Mouse (Mus musculus) midbrain, embryonic 15.5 days (tissue): ENCODE measurements around the gene BC034090. TPM values are rescaled to one million over a fixed set of nuclear protein-coding genes. Genes with fewer than 3 reads are reported as not detected.
A peak's percentile ranks its signal among the peaks of the same experiment; 100 is the strongest.

Source experiments
- ATAC-seq: fragments of 200-750 bp; cut with Nextera tagmentation; replicated peaks from 2 replicates; pipeline ENCODE4 v1.8.0; 2017; ENCODE audit warnings: moderate TSS enrichment
- H3K27ac ChIP-seq: fragments of 300-500 bp; sonication (generic); 2 replicates; pipeline ENCODE4 v1.5.1; 2015; ENCODE audit warnings: mild to moderate bottlenecking, inconsistent platforms
- H3K27me3 ChIP-seq: fragments of 300-500 bp; sonication (generic); replicated peaks from 2 replicates; pipeline ENCODE4 v1.6.1; 2015; ENCODE audit warnings: inconsistent platforms
- H3K36me3 ChIP-seq: fragments of 300-500 bp; sonication (generic); replicated peaks from 2 replicates; pipeline ENCODE4 v1.6.1; 2015; ENCODE audit warnings: inconsistent platforms
- H3K4me1 ChIP-seq: fragments of 300-500 bp; sonication (generic); 2 replicates; pipeline ENCODE4 v1.6.1; 2015; ENCODE audit warnings: inconsistent platforms
- H3K4me2 ChIP-seq: fragments of 300-500 bp; sonication (generic); 2 replicates; pipeline ENCODE4 v1.6.1; 2015; ENCODE audit warnings: inconsistent platforms, mild to moderate bottlenecking, moderate library complexity
- H3K4me3 ChIP-seq: fragments of 300-500 bp; sonication (generic); 2 replicates; pipeline ENCODE4 v1.5.1; 2015; ENCODE audit warnings: mild to moderate bottlenecking, inconsistent platforms
- H3K9ac ChIP-seq: fragments of 300-500 bp; sonication (generic); 2 replicates; pipeline ENCODE4 v1.6.1; 2015; ENCODE audit warnings: mild to moderate bottlenecking, inconsistent platforms
- H3K9me3 ChIP-seq: fragments of 300-500 bp; sonication (generic); 2 replicates; pipeline ENCODE4 v1.6.1; 2016; ENCODE audit warnings: inconsistent platforms
- WGBS: fragments of 180-500 bp; shearing (Covaris S2); methylation state at CpG from one replicate; pipeline ENCODE4 v1.1.7; 2015; ENCODE audit warnings: mixed read lengths; 5-methylcytosine and 5-hydroxymethylcytosine counted together
- polyA plus RNA-seq: library from polyadenylated mRNA; unstranded; fragments of >200 nt; fragmentation: Nextera tagmentation; extraction: Ambion mirVana; gene quantifications from 2 replicates; pipeline ENCODE4 v1.2.1, GENCODE M21; 2015

BC034090 gene
- polyA plus RNA-seq, result 4.0 and 4.3 TPM in 2 replicates

DNA sequence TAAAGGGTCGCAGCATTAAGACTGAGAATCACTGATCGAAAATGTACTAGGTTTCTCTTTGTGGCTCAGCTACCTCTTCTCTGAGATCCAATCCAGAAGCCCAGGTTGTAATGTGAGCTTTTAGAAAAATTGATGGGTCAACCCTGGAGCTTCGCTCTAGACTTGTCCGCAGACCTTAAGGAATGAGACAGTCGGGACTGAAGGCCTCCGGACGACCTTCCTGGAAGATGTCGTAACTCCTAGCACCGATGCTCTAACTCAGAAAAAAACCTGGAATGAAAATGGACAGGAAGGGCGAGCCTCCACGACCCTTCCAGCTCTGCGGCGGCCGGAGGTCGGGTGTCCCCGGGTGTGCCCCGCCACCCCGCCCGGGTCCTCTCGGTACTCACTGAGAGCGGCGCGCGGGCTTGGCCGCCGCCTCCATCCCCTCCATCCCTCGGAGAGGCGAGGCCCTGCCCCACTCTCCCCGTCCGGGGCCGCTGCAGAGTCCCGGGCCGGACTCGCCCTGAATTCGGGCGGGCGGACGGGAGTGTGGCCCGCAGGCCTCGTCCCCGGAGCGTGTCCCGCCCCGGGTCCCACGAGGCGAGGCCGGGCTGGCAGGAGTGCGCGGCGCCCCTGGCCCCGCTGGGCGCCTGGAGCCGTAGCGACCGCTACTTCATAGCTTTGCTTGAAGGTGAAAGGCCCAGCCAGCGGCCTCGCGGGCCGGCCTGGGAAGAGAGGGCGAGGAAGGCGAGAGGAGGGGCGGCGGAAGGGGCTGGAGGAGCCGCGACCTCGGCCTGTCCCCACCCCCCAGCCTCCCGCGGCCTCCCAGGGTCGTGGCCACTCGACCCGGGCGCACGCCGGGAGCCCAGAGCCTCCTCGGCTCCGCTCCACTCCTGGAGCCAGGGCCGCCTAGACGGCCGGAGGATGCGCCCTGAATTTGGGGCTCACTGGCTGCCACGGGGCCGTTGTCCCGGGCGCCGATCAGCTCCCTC lies at the start of gene BC034090:
Gene BC034090 (minus strand): TSS at position 648 of the 974 bp plus-strand sequence.
- peak within 1 kb of the TSS; percentile 46 for H3K4me3 ChIP-seq
- peak; percentile 71 for ATAC-seq
- peaks cover 16% of the 10 kb centered on the region for H3K4me1 ChIP-seq
- no peaks in the 10 kb centered on the region for H3K9me3 ChIP-seq
- peak within 1 kb of the TSS; percentile 83 for H3K4me2 ChIP-seq
- H3K36me3 ChIP-seq, result no peaks in the 10 kb centered on the region
- peaks cover 3% of the 10 kb centered on the region; the same call in 1 of the 2 replicates for H3K27me3 ChIP-seq
- H3K9ac ChIP-seq, result peak within 1 kb of the TSS; percentile 55
- H3K27ac ChIP-seq, result peak within 1 kb of the TSS; percentile 39; the same call in 1 of the 2 replicates
- WGBS, result 3% methylated on average over 84 of the region's 85 CpGs

DNA sequence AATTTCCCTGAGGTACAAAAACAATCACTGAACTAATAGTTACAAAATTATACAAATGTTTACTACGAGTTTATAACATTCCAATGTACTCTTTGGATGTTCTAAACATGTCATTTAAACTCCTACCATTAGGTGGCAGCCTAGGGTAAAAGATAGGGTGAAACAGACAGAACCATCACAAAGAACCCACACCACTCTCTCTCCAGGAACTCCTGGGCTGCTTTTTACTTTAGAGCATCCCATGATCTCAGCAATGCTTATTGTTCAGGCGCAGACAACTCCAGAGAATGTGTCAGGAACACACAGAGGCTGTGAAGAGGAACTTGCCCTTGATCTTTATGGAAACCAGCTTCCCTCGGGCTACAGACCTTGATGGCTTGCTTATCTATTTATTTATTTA lies 49.2 kb upstream of the BC034090 start:
- no peak overlapping the region for H3K4me2 ChIP-seq
- H3K4me1 ChIP-seq, result no peaks in the 10 kb centered on the region
- H3K36me3 ChIP-seq, result peaks cover 11% of the 10 kb centered on the region; the same call in 1 of the 2 replicates
- H3K27me3 ChIP-seq, result no peaks in the 10 kb centered on the region
- WGBS, result 6% methylated on average over 3 of the region's 3 CpGs
- H3K9ac ChIP-seq, result no peak overlapping the region
- peak overlapping the region; percentile 36; the same call in 1 of the 2 replicates for H3K27ac ChIP-seq
- ATAC-seq, result peak; percentile 91
- no peaks in the 10 kb centered on the region for H3K9me3 ChIP-seq
- no peak overlapping the region for H3K4me3 ChIP-seq

DNA sequence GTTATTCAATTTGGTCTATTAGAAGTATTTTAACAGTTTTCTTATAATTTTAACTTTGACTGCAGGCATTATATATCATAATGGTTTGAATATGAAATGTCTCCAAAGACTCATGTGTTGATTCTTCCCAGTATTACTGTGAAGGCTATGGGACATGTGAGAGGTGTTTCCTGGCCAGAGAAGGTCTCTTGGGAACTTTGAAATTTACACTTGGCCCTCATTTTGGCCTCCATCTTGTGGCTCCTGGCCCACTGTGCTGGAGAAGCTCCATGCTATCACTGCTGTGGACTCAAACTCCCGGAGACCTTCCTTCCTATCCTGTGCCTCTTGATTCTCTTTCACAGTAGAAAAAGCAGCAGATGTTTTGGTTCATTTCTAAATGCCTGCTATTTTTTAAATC lies 45.2 kb upstream of the BC034090 start:
- Histone ChIP-seq H3K27ac (no peak overlapping the region), H3K27me3 (no peaks in the 10 kb centered on the region), H3K4me2 (no peak overlapping the region), H3K9me3 (no peaks in the 10 kb centered on the region), H3K9ac (no peak overlapping the region), H3K4me3 (no peak overlapping the region), H3K4me1 (no peaks in the 10 kb centered on the region), H3K36me3 (peaks cover 30% of the 10 kb centered on the region)
- 92% methylated on average over 1 of the region's 1 CpGs for WGBS
- ATAC-seq, result no peak

- no peaks in the 10 kb centered on the region for H3K27me3 ChIP-seq
- H3K9ac ChIP-seq, result no peak overlapping the region
- 90% methylated on average over 3 of the region's 3 CpGs for WGBS
- H3K36me3 ChIP-seq, result peaks cover 30% of the 10 kb centered on the region
- no peak for ATAC-seq
- no peaks in the 10 kb centered on the region for H3K9me3 ChIP-seq
- no peaks in the 10 kb centered on the region for H3K4me1 ChIP-seq
- no peak overlapping the region for H3K4me3 ChIP-seq
- H3K27ac ChIP-seq, result no peak overlapping the region
- H3K4me2 ChIP-seq, result no peak overlapping the region
Observed at GRCm38 (mm10) chr1:155288033-155288432, 43.8 kb upstream of the BC034090 start.

GRCm38 (mm10) chr1:155283808-155284207 lies 39.6 kb upstream of the BC034090 start:
- no peak overlapping the region for H3K27ac ChIP-seq
- no peak overlapping the region for H3K4me2 ChIP-seq
- no peaks in the 10 kb centered on the region for H3K27me3 ChIP-seq
- H3K9me3 ChIP-seq, result no peaks in the 10 kb centered on the region
- no peak overlapping the region for H3K9ac ChIP-seq
- 86% methylated on average over 7 of the region's 7 CpGs for WGBS
- H3K4me3 ChIP-seq, result no peak overlapping the region
- peaks cover 27% of the 10 kb centered on the region for H3K36me3 ChIP-seq
- no peak for ATAC-seq
- H3K4me1 ChIP-seq, result peaks cover 2% of the 10 kb centered on the region; the same call in 1 of the 2 replicates

GRCm38 (mm10) chr1:155281003-155281793 lies 37.0 kb upstream of the BC034090 start:
- Histone ChIP-seq H3K9ac (no peak overlapping the region), H3K4me2 (no peak overlapping the region), H3K4me1 (peaks cover 2% of the 10 kb centered on the region; the same call in 1 of the 2 replicates), H3K27ac (no peak overlapping the region), H3K4me3 (no peak overlapping the region), H3K36me3 (peaks cover 7% of the 10 kb centered on the region; the same call in 1 of the 2 replicates), H3K27me3 (no peaks in the 10 kb centered on the region), H3K9me3 (no peaks in the 10 kb centered on the region)
- 61% methylated on average over 18 of the region's 18 CpGs for WGBS
- peak; percentile 92 for ATAC-seq

DNA sequence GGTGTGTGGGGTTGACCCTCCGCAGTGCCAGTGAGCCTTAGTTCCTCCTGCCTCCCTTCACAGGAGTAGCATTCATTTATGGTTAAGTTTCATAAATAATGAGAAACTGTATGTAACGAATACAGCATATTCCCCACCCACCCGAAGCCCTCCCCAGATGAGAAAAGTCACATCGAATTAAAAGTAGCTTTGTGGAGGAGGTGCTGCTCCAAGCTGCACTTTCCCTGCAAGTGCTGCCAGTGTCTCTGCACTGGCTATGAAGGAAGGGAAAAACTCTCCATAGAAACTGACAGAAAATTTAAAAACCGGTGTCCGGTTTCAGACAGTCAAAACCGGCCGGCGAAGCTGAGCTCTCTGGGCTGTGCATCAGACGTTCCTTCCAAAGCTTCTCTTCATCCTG lies 36.1 kb upstream of the BC034090 start:
- peaks cover 2% of the 10 kb centered on the region; the same call in 1 of the 2 replicates for H3K4me1 ChIP-seq
- ATAC-seq, result no peak
- H3K36me3 ChIP-seq, result peaks cover 5% of the 10 kb centered on the region; the same call in 1 of the 2 replicates
- H3K27ac ChIP-seq, result no peak overlapping the region
- H3K4me3 ChIP-seq, result no peak overlapping the region
- H3K9ac ChIP-seq, result no peak overlapping the region
- WGBS, result 84% methylated on average over 10 of the region's 10 CpGs
- H3K27me3 ChIP-seq, result no peaks in the 10 kb centered on the region
- H3K9me3 ChIP-seq, result no peaks in the 10 kb centered on the region
- no peak overlapping the region for H3K4me2 ChIP-seq

DNA sequence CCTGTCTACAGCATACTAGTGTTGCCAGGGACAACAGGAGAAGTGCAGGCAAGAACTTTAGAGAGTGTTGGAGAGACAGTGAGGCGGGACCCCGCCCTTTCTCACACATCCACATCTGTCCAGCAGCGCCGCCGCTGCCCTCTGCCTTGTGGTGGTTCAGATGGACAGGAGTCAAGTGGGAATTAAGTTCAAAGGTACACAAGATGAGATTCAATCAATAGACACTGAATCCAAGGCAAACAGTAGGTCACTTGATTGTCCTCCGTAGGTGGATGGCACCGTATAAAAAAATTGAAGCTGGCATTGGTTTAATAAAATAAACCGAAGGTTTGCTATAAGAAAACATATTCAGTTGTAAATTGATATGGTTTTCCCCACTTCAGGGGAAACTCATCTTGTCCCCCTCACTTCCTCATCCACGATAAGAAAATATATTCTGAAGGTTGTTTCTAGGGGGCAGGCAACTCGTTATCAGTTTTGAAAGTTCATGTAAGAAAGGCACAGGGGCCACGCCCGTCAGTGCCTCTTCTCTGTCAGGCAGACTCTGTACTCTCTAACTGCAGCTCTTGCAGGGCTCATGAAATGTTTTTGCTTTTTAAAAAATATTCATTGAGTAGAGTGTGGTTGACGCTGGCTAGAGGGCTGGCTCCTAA lies 32.3 kb upstream of the BC034090 start:
- Histone ChIP-seq H3K9ac (no peak overlapping the region), H3K4me2 (no peak overlapping the region), H3K4me1 (peaks cover 2% of the 10 kb centered on the region; the same call in 1 of the 2 replicates), H3K27me3 (no peaks in the 10 kb centered on the region), H3K4me3 (no peak overlapping the region), H3K9me3 (no peaks in the 10 kb centered on the region), H3K36me3 (0 out of 2 replicates have a peak, but pooled peaks cover 5% of the 10 kb centered on the region), H3K27ac (no peak overlapping the region)
- no peak for ATAC-seq
- 81% methylated on average over 13 of the region's 13 CpGs for WGBS

- Histone ChIP-seq H3K9me3 (no peaks in the 10 kb centered on the region), H3K27ac (no peak overlapping the region), H3K4me3 (no peak overlapping the region), H3K27me3 (no peaks in the 10 kb centered on the region), H3K36me3 (0 out of 2 replicates have a peak, but pooled peaks cover 2% of the 10 kb centered on the region), H3K4me2 (no peak overlapping the region), H3K9ac (no peak overlapping the region), H3K4me1 (no peaks in the 10 kb centered on the region)
- WGBS, result 81% methylated on average over 4 of the region's 4 CpGs
- no peak for ATAC-seq
Observed at GRCm38 (mm10) chr1:155275793-155276192, 31.5 kb upstream of the BC034090 start.

DNA sequence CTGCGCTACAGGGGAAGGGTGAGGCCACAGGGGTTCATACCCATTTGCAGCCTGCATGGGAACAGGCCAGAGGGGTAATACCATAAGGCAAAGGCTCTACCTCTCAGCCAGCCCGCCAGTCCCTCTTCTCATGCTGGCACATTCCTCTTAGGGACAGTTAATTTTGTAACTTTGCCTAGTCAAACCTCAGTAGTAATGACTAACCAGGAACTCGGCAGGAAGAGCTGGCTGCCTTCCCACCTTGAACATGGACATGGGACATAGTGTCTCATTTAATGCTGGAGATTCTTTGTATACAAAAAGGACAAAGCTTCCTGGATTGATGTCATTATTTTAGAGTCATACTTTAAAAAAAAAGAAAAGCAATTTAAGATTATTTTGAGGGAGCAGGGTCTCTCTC lies 30.7 kb upstream of the BC034090 start:
- no peak for ATAC-seq
- Histone ChIP-seq H3K27ac (no peak overlapping the region), H3K4me2 (no peak overlapping the region), H3K36me3 (no peaks in the 10 kb centered on the region), H3K27me3 (no peaks in the 10 kb centered on the region), H3K4me1 (no peaks in the 10 kb centered on the region), H3K9ac (no peak overlapping the region), H3K9me3 (no peaks in the 10 kb centered on the region), H3K4me3 (no peak overlapping the region)
- 85% methylated on average over 3 of the region's 3 CpGs for WGBS

GRCm38 (mm10) chr1:155272953-155273352 lies 28.7 kb upstream of the BC034090 start:
- no peaks in the 10 kb centered on the region for H3K27me3 ChIP-seq
- 86% methylated on average over 4 of the region's 4 CpGs for WGBS
- H3K4me3 ChIP-seq, result no peak overlapping the region
- H3K9ac ChIP-seq, result no peak overlapping the region
- H3K4me2 ChIP-seq, result no peak overlapping the region
- H3K9me3 ChIP-seq, result no peaks in the 10 kb centered on the region
- ATAC-seq, result no peak
- H3K4me1 ChIP-seq, result no peaks in the 10 kb centered on the region
- H3K27ac ChIP-seq, result no peak overlapping the region
- no peaks in the 10 kb centered on the region for H3K36me3 ChIP-seq
